Comparison of ENCODE assay signal across 10 mouse cellular contexts in the genomic region with DNA sequence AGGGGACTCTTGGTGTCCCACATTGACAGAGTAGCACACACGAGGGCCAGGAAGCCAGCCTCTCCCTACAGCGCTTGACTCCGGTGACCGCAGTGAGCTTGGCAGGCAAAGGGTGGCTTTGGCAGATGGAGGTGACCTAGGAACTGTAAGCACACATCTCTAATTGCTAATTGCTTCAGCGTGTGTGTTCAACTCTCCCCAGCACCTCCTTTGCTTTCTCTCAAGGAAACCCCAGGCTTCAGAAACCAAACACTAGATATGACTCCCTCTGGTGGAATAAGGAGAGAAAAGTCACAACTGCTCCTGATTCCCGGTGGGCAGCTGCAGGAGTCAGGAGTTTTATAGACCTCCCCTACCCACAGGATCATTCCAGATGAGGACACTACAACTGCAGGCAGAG.
DNase-seq lines count a peak whose midpoint lies in the region; ATAC-seq and TF ChIP-seq lines count a peak whose summit lies in the region.
"Had no signal": no experiment of that assay in that cellular context is flagged by ENCODE, and none has a peak within 500 bp of the region (broad histone marks: within the 10 kb centered on the region; RNA-seq: fewer than 3 reads in every experiment).

No protein-coding gene starts in this region.

- POLR2A ChIA-PET in Patski (lab: Charles Lee) = no interaction called here

- TF ChIP-seq CTCF in kidney, postnatal 0 days (IDR thresholded peaks at IDR 0.05; ENCODE audit: low read depth) = peak; percentile 62
- peak; percentile 51 for TF ChIP-seq CTCF in Patski (IDR thresholded peaks at IDR 0.05)
- peak; percentile 68 for TF ChIP-seq CTCF in hindbrain, postnatal 0 days (IDR thresholded peaks at IDR 0.05; ENCODE audit: low read depth)

- DNase-seq in cerebellum, adult 9-10 months = peak; percentile 58
- DNase-seq in cerebellum, postnatal 36 days = no peak
- peak; percentile 78 for DNase-seq in kidney, postnatal 0 days (ENCODE audit: low spot score)
- DNase-seq in Patski (ENCODE audit: low read depth, low spot score) = no peak
- DNase-seq in hindbrain, postnatal 0 days (ENCODE audit: low spot score) = peak; percentile 80
- no peak for DNase-seq in urinary bladder, postnatal 25 days (ENCODE audit: low spot score)

- no peak overlapping the region for H3K27ac ChIP-seq in kidney, postnatal 0 days
- H3K27ac ChIP-seq in kidney, embryonic 15.5 days = no peak overlapping the region
- no peak overlapping the region for H3K27ac ChIP-seq in hindbrain, postnatal 0 days
- H3K27ac ChIP-seq: embryonic facial prominence, embryonic 13.5 days; heart, embryonic 13.5 days had no signal

- WGBS in kidney, postnatal 0 days = 50% methylated on average over 6 of the region's 6 CpGs
- 47% methylated on average over 6 of the region's 6 CpGs for WGBS in kidney, embryonic 15.5 days
- 37% methylated on average over 6 of the region's 6 CpGs for WGBS in hindbrain, postnatal 0 days

- no peak overlapping the region for H3K4me3 ChIP-seq in kidney, postnatal 0 days (replicated peaks; ENCODE audit: low read depth, low read length)
- no peak overlapping the region for H3K4me3 ChIP-seq in kidney, embryonic 15.5 days (replicated peaks)
- no peak overlapping the region for H3K4me3 ChIP-seq in hindbrain, postnatal 0 days (ENCODE audit: low read length)
- H3K4me3 ChIP-seq: embryonic facial prominence, embryonic 13.5 days; heart, embryonic 13.5 days had no signal

- CTCF ChIA-PET in Patski (lab: Charles Lee) = interaction anchor here (1.2 to 7.1 kb wide), 2 partner anchors 52 to 97 kb away, joined by 3 to 72 read pairs; no protein-coding TSS in a partner anchor

- in situ Hi-C loops in Patski (cut with MboI; ENCODE audit: low pct_unique_long_range_greater_than_20kb) = loop anchor here (5.0 kb wide), 2 partner anchors 57 to 102 kb away; no protein-coding TSS in a partner anchor

- peaks cover 13% of the 10 kb centered on the region; the same call in 1 of the 2 replicates for H3K4me1 ChIP-seq in kidney, postnatal 0 days (replicated peaks; ENCODE audit: insufficient read depth, low read length)
- peaks cover 30% of the 10 kb centered on the region for H3K4me1 ChIP-seq in kidney, embryonic 15.5 days
- peaks cover 3% of the 10 kb centered on the region for H3K4me1 ChIP-seq in hindbrain, postnatal 0 days (ENCODE audit: insufficient read depth, low read length)

- no peak overlapping the region for H3K9ac ChIP-seq in kidney, postnatal 0 days (ENCODE audit: low read depth, low read length)
- no peak overlapping the region for H3K9ac ChIP-seq in kidney, embryonic 15.5 days
- no peak overlapping the region for H3K9ac ChIP-seq in hindbrain, postnatal 0 days (replicated peaks; ENCODE audit: low read length)
- H3K9ac ChIP-seq: embryonic facial prominence, embryonic 13.5 days; heart, embryonic 13.5 days had no signal

- no peaks in the 10 kb centered on the region for H3K27me3 ChIP-seq in kidney, postnatal 0 days (ENCODE audit: insufficient read depth, low read length)
- H3K27me3 ChIP-seq in kidney, embryonic 15.5 days = no peaks in the 10 kb centered on the region
- peaks cover 11% of the 10 kb centered on the region for H3K27me3 ChIP-seq in Patski
- H3K27me3 ChIP-seq in hindbrain, postnatal 0 days (ENCODE audit: insufficient read depth, low read length) = no peaks in the 10 kb centered on the region
- H3K27me3 ChIP-seq: embryonic facial prominence, embryonic 13.5 days; heart, embryonic 13.5 days had no signal

- ATAC-seq in kidney, postnatal 0 days (replicated peaks; ENCODE audit: low FRiP score, low read depth) = no peak
- no peak for ATAC-seq in kidney, embryonic 15.5 days (replicated peaks; ENCODE audit: low FRiP score)
- ATAC-seq in Patski = no peak
- 0 out of 2 replicates have a peak, but pooled peaks have one; percentile 8 for ATAC-seq in hindbrain, postnatal 0 days
- ATAC-seq in erythroid progenitor cell, adult 5-6 weeks (replicated peaks; ENCODE audit: low FRiP score, poor library complexity, severe bottlenecking) = no peak

- no peaks in the 10 kb centered on the region for H3K36me3 ChIP-seq in kidney, postnatal 0 days (ENCODE audit: insufficient read depth, low read length)
- no peaks in the 10 kb centered on the region for H3K36me3 ChIP-seq in kidney, embryonic 15.5 days
- no peaks in the 10 kb centered on the region for H3K36me3 ChIP-seq in hindbrain, postnatal 0 days (ENCODE audit: insufficient read depth, low read length)
- H3K36me3 ChIP-seq: embryonic facial prominence, embryonic 13.5 days; heart, embryonic 13.5 days had no signal

- H3K9me3 ChIP-seq in kidney, postnatal 0 days (replicated peaks; ENCODE audit: low read length) = no peaks in the 10 kb centered on the region
- H3K9me3 ChIP-seq in kidney, embryonic 15.5 days (replicated peaks) = no peaks in the 10 kb centered on the region
- H3K9me3 ChIP-seq in hindbrain, postnatal 0 days (ENCODE audit: low read length) = no peaks in the 10 kb centered on the region
- H3K9me3 ChIP-seq: embryonic facial prominence, embryonic 13.5 days; heart, embryonic 13.5 days had no signal

- no peak overlapping the region for H3K4me2 ChIP-seq in kidney, postnatal 0 days (ENCODE audit: low read length)
- H3K4me2 ChIP-seq in kidney, embryonic 15.5 days = no peak overlapping the region
- H3K4me2 ChIP-seq in hindbrain, postnatal 0 days (ENCODE audit: low read depth, low read length) = no peak overlapping the region
- H3K4me2 ChIP-seq: embryonic facial prominence, embryonic 13.5 days; heart, embryonic 13.5 days had no signal

Comparison
In these comparisons a context has a peak if more than half of its experiments do, and no peak if none do; other contexts are left out.
1. DNase-seq: peak in cerebellum, adult 9-10 months (single experiment), kidney, postnatal 0 days (single experiment) and hindbrain, postnatal 0 days (single experiment); none in cerebellum, postnatal 36 days (0 of 2), Patski (single experiment) and urinary bladder, postnatal 25 days (single experiment).
2. Peak in every context shown above with its lines, with median percentiles within 50 percentile points of each other: CTCF ChIP-seq.